Mouse (Mus musculus) embryonic facial prominence, embryonic 12.5 days (tissue): ENCODE measurements around the gene Snd1. TPM values are rescaled to one million over a fixed set of nuclear protein-coding genes. Genes with fewer than 3 reads are reported as not detected.

Experiments used
- ATAC-seq: fragments of 200-750 bp; cut with Nextera tagmentation; 2 replicates; pipeline ENCODE4 v1.8.0; 2017; ENCODE audit not compliant: insufficient number of reproducible peaks, insufficient read depth, low FRiP score, low TSS enrichment
- H3K27ac ChIP-seq: fragments of 300-500 bp; sonication (generic); 2 replicates; pipeline ENCODE4 v1.5.1; 2016; ENCODE audit warnings: mild to moderate bottlenecking
- H3K27me3 ChIP-seq: fragments of 300-500 bp; sonication (generic); 2 replicates; pipeline ENCODE4 v1.6.1; 2016; ENCODE audit warnings: mild to moderate bottlenecking, moderate library complexity
- H3K36me3 ChIP-seq: fragments of 300-500 bp; sonication (generic); 2 replicates; pipeline ENCODE4 v1.6.1; 2016; ENCODE audit warnings: mild to moderate bottlenecking
- H3K4me1 ChIP-seq: fragments of 300-500 bp; sonication (generic); 2 replicates; pipeline ENCODE4 v1.6.1; 2016
- H3K4me2 ChIP-seq: fragments of 300-500 bp; sonication (generic); replicated peaks from 2 replicates; pipeline ENCODE4 v1.6.1; 2016; ENCODE audit warnings: mild to moderate bottlenecking, moderate library complexity
- H3K4me3 ChIP-seq: fragments of 300-500 bp; sonication (generic); 2 replicates; pipeline ENCODE4 v1.5.1; 2016; ENCODE audit warnings: mild to moderate bottlenecking
- H3K9ac ChIP-seq: fragments of 300-500 bp; sonication (generic); 2 replicates; pipeline ENCODE4 v1.6.1; 2016; ENCODE audit warnings: mild to moderate bottlenecking, moderate library complexity
- H3K9me3 ChIP-seq: fragments of 300-500 bp; sonication (generic); 2 replicates; pipeline ENCODE4 v1.6.1; 2016; ENCODE audit warnings: mild to moderate bottlenecking, moderate library complexity
- WGBS: fragments of 180-500 bp; shearing (Covaris S2); methylation state at CpG from one replicate; pipeline ENCODE4 v1.1.7; 2016; 5-methylcytosine and 5-hydroxymethylcytosine counted together
- polyA plus RNA-seq: library from polyadenylated mRNA; unstranded; fragments of >200 nt; fragmentation: Nextera tagmentation; extraction: Ambion mirVana; gene quantifications from 2 replicates; pipeline ENCODE4 v1.2.1, GENCODE M21; 2016

Snd1 gene
- polyA plus RNA-seq, 1 experiment from 2014 or later = 133 TPM

DNA sequence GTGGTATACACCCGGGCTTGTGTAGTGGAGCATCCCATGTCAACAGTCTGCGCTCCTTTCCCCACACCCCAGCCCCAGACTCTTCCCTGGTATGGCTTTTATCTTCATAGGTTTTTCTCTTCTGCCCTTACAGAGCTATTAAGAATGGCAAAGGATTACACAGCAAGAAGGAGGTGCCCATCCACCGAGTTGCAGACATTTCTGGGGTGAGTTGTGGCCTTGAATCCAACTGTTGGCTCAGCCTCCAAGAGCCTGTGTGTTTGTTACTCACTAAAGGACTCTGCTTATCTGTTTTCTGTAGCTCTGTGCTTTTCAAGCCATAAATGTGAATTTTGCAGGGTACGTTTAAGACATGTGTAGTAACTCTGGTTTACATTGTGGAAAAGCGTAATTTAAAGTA is 249.8 kb downstream of the Snd1 start:
- no peak overlapping the region for H3K9ac ChIP-seq
- 78% methylated on average over 5 of the region's 5 CpGs for WGBS
- 0 out of 2 replicates have a peak, but pooled peaks cover 6% of the 10 kb centered on the region for H3K36me3 ChIP-seq
- H3K4me3 ChIP-seq = no peak overlapping the region
- H3K4me2 ChIP-seq = no peak overlapping the region
- ATAC-seq = no peak
- no peaks in the 10 kb centered on the region for H3K9me3 ChIP-seq
- no peak overlapping the region for H3K27ac ChIP-seq
- H3K4me1 ChIP-seq = peaks cover 13% of the 10 kb centered on the region
- no peaks in the 10 kb centered on the region for H3K27me3 ChIP-seq

DNA sequence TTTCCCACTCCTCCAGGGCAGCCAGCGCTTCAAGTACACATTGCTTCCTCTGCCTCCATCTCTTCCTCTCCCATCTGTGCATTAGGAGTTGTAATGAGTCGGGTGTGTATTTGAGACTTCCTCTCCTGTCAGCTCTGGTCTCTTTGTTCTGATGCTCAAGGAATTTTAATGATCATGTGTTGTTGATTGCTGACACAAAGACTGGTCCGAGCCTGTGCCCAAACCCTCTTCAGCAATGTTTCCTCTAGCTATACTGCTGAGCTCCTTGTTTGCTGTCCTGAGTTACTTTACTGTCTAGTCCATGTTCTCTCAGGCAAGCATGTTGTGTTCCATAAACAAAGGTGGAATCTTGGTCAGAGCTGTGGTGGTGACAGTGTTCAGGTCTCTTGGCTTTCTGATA is 254.3 kb downstream of the Snd1 start:
- no peak overlapping the region for H3K9ac ChIP-seq
- 33% methylated on average over 3 of the region's 3 CpGs for WGBS
- 0 out of 2 replicates have a peak, but pooled peaks cover 6% of the 10 kb centered on the region for H3K36me3 ChIP-seq
- H3K4me2 ChIP-seq = no peak overlapping the region
- no peaks in the 10 kb centered on the region for H3K27me3 ChIP-seq
- ATAC-seq = no peak
- H3K4me3 ChIP-seq = no peak overlapping the region
- H3K9me3 ChIP-seq = no peaks in the 10 kb centered on the region
- H3K27ac ChIP-seq = no peak overlapping the region
- H3K4me1 ChIP-seq = peaks cover 13% of the 10 kb centered on the region

DNA sequence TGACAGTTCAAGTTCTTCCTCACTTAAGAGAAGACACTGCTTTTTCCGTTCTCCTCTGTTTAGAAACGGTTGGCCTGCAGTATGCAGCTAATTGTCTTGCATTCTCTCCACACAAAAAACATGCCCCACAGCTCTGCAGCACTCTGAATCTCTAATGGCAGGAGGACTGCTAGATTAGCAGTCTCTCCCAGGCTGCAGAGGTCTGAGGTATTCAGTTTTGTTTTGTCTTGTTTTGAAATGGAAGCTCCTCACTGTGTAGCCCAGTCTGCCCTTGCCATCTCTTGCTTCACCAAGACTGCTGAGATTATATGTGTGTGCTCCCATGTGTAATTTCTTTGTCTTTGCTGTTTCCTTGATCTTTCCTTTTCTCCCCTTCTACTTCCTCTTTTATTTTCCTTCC is 254.7 kb downstream of the Snd1 start:
- no peak overlapping the region for H3K9ac ChIP-seq
- H3K4me1 ChIP-seq = peaks cover 13% of the 10 kb centered on the region
- no peak overlapping the region for H3K27ac ChIP-seq
- H3K4me3 ChIP-seq = no peak overlapping the region
- H3K36me3 ChIP-seq = 0 out of 2 replicates have a peak, but pooled peaks cover 6% of the 10 kb centered on the region
- no peaks in the 10 kb centered on the region for H3K9me3 ChIP-seq
- no peak for ATAC-seq
- WGBS = 27% methylated on average over 2 of the region's 2 CpGs
- H3K27me3 ChIP-seq = no peaks in the 10 kb centered on the region
- H3K4me2 ChIP-seq = no peak overlapping the region

DNA sequence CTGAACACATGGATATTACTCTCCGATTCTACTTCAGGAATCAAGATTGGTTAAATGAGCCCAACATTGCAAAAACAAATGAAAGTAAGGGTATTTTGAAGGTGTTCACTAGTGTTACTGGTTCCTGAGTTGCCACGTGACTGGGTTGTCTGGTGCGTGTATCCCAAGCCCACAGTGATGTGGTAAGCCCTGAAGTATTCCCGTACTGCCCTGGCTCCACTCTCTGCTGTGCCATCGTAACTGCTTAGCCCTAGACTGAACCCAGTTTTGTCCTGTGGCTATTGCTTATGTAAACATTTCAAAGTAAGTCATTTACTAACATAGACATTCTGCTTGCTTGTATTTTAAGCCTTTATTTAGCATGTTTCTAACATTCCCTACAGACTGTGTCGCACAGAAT is 256.3 kb downstream of the Snd1 start:
- Histone ChIP-seq H3K9me3 (no peaks in the 10 kb centered on the region), H3K27ac (no peak overlapping the region), H3K4me3 (no peak overlapping the region), H3K9ac (no peak overlapping the region), H3K4me2 (no peak overlapping the region), H3K4me1 (peaks cover 13% of the 10 kb centered on the region), H3K27me3 (no peaks in the 10 kb centered on the region), H3K36me3 (no peaks in the 10 kb centered on the region)
- no peak for ATAC-seq
- 87% methylated on average over 6 of the region's 6 CpGs for WGBS

DNA sequence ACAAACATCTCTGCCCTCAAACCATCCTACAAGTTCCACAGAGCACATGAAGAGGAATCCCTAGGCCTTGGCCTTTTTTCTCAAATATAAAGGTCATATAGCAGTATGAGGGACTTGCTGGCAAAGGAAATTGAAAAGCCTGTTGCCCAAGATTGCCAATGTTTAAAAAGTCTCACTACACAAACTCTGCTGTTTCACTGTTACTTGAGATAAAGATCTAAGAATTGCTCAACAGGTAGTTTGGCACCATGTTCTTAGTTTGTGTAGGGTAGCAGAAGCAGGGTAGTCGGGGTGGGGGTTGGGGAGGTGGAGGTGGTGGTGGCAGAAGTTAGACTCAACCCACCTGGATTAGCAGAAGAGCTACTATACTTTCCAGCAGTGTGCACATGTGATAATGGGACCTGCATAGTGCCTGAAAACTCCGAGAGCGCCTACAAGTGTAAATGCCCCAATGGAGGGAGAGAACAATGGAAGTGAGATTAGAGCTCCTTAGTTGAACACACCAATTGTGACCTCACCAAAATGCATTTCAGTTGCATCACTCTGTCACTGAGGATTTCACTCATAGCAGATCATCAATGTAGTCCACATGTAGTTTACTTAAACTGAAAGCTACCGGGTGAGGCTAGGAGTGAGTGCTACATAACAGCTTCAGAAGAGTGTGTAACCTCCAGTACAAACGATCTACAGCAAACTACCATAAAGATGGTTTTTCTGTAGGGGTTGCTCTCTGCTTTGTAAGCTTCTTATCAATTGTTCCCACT is 259.1 kb downstream of the Snd1 start:
- Histone ChIP-seq H3K9me3 (no peaks in the 10 kb centered on the region), H3K4me1 (peaks cover 7% of the 10 kb centered on the region), H3K36me3 (no peaks in the 10 kb centered on the region), H3K27me3 (no peaks in the 10 kb centered on the region), H3K4me2 (no peak overlapping the region), H3K27ac (no peak overlapping the region), H3K9ac (no peak overlapping the region), H3K4me3 (no peak overlapping the region)
- WGBS = 87% methylated on average over 5 of the region's 5 CpGs
- ATAC-seq = no peak

DNA sequence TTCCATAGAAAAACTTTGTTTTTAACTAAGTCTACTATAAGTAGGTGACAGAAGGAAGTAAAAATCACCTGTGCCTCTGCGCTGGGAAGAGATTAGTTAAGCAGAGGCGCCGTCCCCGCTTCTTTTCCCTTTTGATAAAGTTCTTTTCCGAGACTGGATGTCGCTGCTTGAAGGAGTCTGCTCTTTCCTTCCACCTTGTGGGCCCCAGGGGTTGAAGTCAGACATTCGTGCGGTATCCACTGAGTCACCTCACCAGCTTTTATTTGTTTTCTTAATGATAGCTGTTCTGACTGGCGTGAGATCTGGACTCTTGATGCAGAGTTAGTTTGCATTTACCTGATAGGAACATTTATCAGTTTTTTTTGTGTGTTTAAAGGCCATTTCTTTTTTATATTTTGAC is 260.2 kb downstream of the Snd1 start:
- H3K27me3 ChIP-seq = no peaks in the 10 kb centered on the region
- ATAC-seq = no peak
- no peak overlapping the region for H3K4me2 ChIP-seq
- WGBS = 73% methylated on average over 9 of the region's 9 CpGs
- H3K4me1 ChIP-seq = no peaks in the 10 kb centered on the region
- H3K4me3 ChIP-seq = no peak overlapping the region
- H3K9ac ChIP-seq = no peak overlapping the region
- H3K36me3 ChIP-seq = no peaks in the 10 kb centered on the region
- H3K27ac ChIP-seq = no peak overlapping the region
- H3K9me3 ChIP-seq = no peaks in the 10 kb centered on the region

DNA sequence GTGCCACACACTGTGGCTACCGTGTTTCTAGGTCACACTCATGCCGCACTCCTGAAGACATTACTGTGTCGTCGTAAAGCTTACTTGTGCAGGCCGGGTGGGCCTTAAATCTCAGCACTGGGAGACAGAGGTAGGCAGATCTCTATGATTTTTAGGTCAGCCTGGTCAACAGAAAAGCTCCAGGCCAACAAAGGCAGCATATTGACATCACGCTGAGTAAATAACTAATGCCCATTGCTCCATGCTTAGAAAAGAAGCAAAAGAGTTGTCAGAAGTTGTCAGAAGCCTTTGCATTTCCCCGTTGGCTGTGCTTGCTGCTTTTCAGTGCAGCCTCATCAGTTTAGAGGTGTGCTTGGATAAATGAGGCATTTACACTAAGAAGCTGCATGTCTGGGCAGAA is 261.7 kb downstream of the Snd1 start:
- Histone ChIP-seq H3K36me3 (no peaks in the 10 kb centered on the region), H3K4me1 (no peaks in the 10 kb centered on the region), H3K27ac (no peak overlapping the region), H3K27me3 (no peaks in the 10 kb centered on the region), H3K4me3 (no peak overlapping the region), H3K4me2 (no peak overlapping the region), H3K9me3 (no peaks in the 10 kb centered on the region), H3K9ac (no peak overlapping the region)
- WGBS = 69% methylated on average over 7 of the region's 7 CpGs
- no peak for ATAC-seq

DNA sequence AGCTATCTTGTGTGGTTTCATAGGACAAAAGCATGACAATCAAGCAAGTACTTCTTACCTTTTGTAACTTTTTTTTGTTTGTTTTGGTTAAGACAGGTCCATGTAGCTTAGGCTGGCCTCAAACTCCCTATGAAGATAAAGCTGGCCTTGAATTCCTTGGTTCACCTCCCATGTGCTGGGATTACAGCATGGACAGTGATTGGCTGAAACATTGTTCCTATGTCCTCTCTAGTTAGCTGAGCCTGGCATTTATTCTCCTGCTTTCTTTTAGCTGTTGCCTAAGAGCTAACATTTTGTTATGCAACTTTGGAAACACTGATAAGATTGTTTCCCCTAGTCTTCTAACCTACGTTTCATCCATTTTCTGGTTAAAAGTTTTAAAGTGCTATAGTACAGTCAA is 262.7 kb downstream of the Snd1 start:
- Histone ChIP-seq H3K9me3 (no peaks in the 10 kb centered on the region), H3K27me3 (no peaks in the 10 kb centered on the region), H3K36me3 (no peaks in the 10 kb centered on the region), H3K4me3 (no peak overlapping the region), H3K4me1 (no peaks in the 10 kb centered on the region), H3K27ac (no peak overlapping the region), H3K4me2 (no peak overlapping the region), H3K9ac (no peak overlapping the region)
- no peak for ATAC-seq
- 98% methylated on average over 1 of the region's 1 CpGs for WGBS

DNA sequence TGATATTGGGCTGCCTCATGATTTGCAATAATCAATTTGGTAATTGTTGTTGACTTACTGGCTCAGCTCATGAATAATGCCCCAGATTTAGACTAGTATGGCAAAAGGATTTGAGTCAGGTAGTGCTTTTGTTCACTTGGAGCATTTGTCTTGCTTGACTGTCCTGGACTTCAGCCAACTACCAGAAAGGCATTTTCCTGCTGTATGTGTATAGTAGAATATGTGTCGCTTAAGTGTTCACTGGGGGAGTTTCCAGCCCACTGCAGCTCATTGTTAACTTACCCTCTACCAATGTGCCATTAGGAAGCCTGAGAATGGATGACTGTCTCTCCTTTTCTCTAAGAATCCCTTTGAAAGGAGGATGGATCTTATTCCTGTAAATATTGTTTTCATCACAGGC is 268.6 kb downstream of the Snd1 start:
- no peak for ATAC-seq
- no peak overlapping the region for H3K27ac ChIP-seq
- H3K9ac ChIP-seq = no peak overlapping the region
- H3K27me3 ChIP-seq = no peaks in the 10 kb centered on the region
- H3K4me1 ChIP-seq = 0 out of 2 replicates have a peak, but pooled peaks cover 8% of the 10 kb centered on the region
- H3K4me3 ChIP-seq = no peak overlapping the region
- no peak overlapping the region for H3K4me2 ChIP-seq
- no peaks in the 10 kb centered on the region for H3K9me3 ChIP-seq
- WGBS = 54% methylated on average over 1 of the region's 1 CpGs
- H3K36me3 ChIP-seq = no peaks in the 10 kb centered on the region; the same call in 1 of the 2 replicates

DNA sequence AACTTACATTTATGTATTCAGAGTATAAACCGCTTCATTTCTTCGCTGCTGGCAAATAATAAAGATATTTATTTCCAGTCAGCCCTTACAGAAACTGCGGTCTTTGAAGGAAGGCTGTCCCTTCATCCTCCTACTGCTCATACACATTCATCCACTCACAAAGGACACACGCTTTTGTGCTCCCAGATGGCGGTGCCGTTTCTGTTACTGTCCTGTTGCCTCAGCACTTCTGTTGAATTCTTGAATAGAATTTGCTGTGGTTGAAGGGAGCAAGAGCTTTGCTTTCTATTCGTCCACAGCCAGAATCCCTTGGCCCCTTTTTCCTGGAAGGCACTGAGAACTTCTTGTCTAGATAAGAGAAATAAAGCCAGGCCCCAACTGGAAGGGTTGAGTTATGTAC is 270.9 kb downstream of the Snd1 start:
- Histone ChIP-seq H3K9me3 (no peaks in the 10 kb centered on the region), H3K27me3 (no peaks in the 10 kb centered on the region), H3K36me3 (no peaks in the 10 kb centered on the region; the same call in 1 of the 2 replicates), H3K9ac (no peak overlapping the region), H3K4me1 (0 out of 2 replicates have a peak, but pooled peaks cover 10% of the 10 kb centered on the region), H3K4me3 (no peak overlapping the region), H3K4me2 (no peak overlapping the region), H3K27ac (no peak overlapping the region)
- WGBS = 94% methylated on average over 7 of the region's 7 CpGs
- ATAC-seq = no peak

DNA sequence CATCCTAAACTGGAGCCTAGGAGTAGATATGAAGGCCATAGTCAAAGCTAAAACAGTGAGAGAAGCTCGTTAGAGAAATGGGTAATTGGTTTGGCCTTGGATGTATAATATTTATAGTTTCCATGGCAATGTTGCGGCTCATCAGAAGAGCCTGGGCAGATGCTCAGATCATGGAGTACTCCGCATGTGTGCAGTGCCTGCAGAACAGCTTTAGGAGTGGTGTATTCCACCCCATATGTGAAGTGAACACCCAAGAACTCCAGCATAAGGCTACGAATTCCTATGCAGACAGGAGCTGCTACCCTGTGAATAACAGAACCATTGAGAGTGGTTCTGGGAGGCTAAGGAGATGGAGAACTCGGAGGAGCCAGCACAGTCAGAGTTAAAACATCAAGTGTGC is 272.1 kb downstream of the Snd1 start:
- Histone ChIP-seq H3K9me3 (no peaks in the 10 kb centered on the region), H3K27me3 (no peaks in the 10 kb centered on the region), H3K4me1 (0 out of 2 replicates have a peak, but pooled peaks cover 10% of the 10 kb centered on the region), H3K27ac (no peak overlapping the region), H3K36me3 (no peaks in the 10 kb centered on the region; the same call in 1 of the 2 replicates), H3K9ac (no peak overlapping the region), H3K4me2 (no peak overlapping the region), H3K4me3 (no peak overlapping the region)
- ATAC-seq = no peak
- WGBS = 87% methylated on average over 5 of the region's 5 CpGs

DNA sequence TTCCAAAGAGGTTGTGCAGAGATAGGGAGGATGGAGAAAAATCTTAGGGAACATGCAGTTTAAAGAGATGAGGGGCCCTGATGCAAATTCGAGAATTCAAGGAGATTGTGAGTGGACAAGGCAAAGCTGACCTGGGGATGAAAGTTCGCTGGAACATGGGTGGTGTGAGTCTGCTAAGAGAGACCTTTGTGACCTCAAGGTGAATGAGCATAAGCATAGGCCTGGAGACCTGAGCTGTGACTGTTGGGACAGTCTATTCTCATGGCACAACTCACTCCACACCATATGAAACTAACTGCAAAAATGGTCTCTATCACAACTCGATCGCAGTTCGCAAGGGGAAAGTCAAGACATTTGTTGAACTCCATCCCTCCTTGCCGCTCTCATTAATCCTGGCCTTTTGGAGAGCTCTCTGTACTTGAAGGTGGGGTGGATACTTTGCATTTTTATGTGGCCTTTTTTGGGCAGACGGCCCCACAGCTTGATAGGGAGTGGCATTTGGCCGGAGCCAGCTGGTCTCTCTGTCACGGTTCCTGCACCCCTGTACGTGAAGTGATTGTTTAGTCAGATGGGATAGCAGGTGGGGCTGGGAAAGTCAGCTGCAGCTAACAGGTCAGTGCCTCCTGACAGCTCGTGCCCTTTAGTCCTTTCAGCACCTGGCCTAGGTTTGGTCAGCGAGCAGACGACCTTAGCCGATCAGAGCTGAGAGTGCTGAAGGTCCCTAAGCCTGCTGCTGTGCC is 273.2 kb downstream of the Snd1 start:
- Histone ChIP-seq H3K4me2 (no peak overlapping the region), H3K4me3 (no peak overlapping the region), H3K36me3 (no peaks in the 10 kb centered on the region; the same call in 1 of the 2 replicates), H3K9ac (no peak overlapping the region), H3K4me1 (peaks cover 12% of the 10 kb centered on the region; the same call in 1 of the 2 replicates), H3K9me3 (no peaks in the 10 kb centered on the region), H3K27ac (no peak overlapping the region), H3K27me3 (no peaks in the 10 kb centered on the region)
- no peak for ATAC-seq
- WGBS = 66% methylated on average over 14 of the region's 14 CpGs
